Mouse (Mus musculus) cerebellum, adult 18-20 months (tissue): ENCODE results near the gene Ppid.

ENCODE experiments used
- DNase-seq, 2 experiments: peaks; one replicate each; pipeline ENCODE4 v3.0.0; 2021

Gene Ppid

GRCm38 (mm10) chr3:79590863-79591792 is at the start of gene Ppid:
Gene Ppid, plus strand, starts transcription at chr3:79591342.
- peak; percentile 78 to 81 for DNase-seq

- DNase-seq, result peak; percentile 73 to 86
Measured at GRCm38 (mm10) chr3:79542585-79542984, 48.6 kb upstream of the Ppid start.

GRCm38 (mm10) chr3:79548681-79549437 is 42.3 kb upstream of the Ppid start:
- peak in 1 of 2 experiments; percentile 20 for DNase-seq

- peak; percentile 71 to 76 for DNase-seq
Measured at GRCm38 (mm10) chr3:79549751-79550393, 41.3 kb upstream of the Ppid start.

- DNase-seq, result peak in 1 of 2 experiments; percentile 38
Measured at GRCm38 (mm10) chr3:79551826-79552552, 39.2 kb upstream of the Ppid start.

GRCm38 (mm10) chr3:79553779-79554178 is 37.4 kb upstream of the Ppid start:
- no peak for DNase-seq

- DNase-seq, result no peak
Measured at GRCm38 (mm10) chr3:79555061-79555460, 36.1 kb upstream of the Ppid start.

- peak; percentile 39 to 48 for DNase-seq
Measured at GRCm38 (mm10) chr3:79559021-79559772, 31.9 kb upstream of the Ppid start.

GRCm38 (mm10) chr3:79559773-79560045 is 31.4 kb upstream of the Ppid start:
- DNase-seq, result no peak

- DNase-seq, result no peak
Measured at GRCm38 (mm10) chr3:79560555-79560954, 30.6 kb upstream of the Ppid start.

- DNase-seq, result peak in 1 of 2 experiments; percentile 19
Measured at GRCm38 (mm10) chr3:79561784-79562715, 29.1 kb upstream of the Ppid start.

- peak in 1 of 2 experiments; percentile 12 for DNase-seq
Measured at GRCm38 (mm10) chr3:79563511-79563910, 27.6 kb upstream of the Ppid start.

- peak in 1 of 2 experiments; percentile 35 for DNase-seq
Measured at GRCm38 (mm10) chr3:79564875-79565606, 26.1 kb upstream of the Ppid start.

GRCm38 (mm10) chr3:79566716-79567691 is 24.1 kb upstream of the Ppid start:
- DNase-seq, result peak in 1 of 2 experiments; percentile 61

- peak; percentile 88 to 96 for DNase-seq
Measured at GRCm38 (mm10) chr3:79567703-79568362, 23.3 kb upstream of the Ppid start, which contains the start of gene Fnip2. Gene Fnip2, minus strand, starts transcription at chr3:79567796.

GRCm38 (mm10) chr3:79568629-79569350 is 22.4 kb upstream of the Ppid start:
- peak in 1 of 2 experiments; percentile 17 for DNase-seq

- DNase-seq, result no peak
Measured at GRCm38 (mm10) chr3:79569351-79569681, 21.8 kb upstream of the Ppid start.
